Mouse (Mus musculus): Measurements from ENCODE around the gene Ctbp2. TPM values are rescaled to one million over a fixed set of nuclear protein-coding genes. Genes with fewer than 3 reads are reported as not detected.
A peak's percentile ranks its signal among the peaks of the same experiment; 100 is the strongest.

Gene Ctbp2
- polyA plus RNA-seq, 1 experiment from 2014 or later: 117 TPM

DNA sequence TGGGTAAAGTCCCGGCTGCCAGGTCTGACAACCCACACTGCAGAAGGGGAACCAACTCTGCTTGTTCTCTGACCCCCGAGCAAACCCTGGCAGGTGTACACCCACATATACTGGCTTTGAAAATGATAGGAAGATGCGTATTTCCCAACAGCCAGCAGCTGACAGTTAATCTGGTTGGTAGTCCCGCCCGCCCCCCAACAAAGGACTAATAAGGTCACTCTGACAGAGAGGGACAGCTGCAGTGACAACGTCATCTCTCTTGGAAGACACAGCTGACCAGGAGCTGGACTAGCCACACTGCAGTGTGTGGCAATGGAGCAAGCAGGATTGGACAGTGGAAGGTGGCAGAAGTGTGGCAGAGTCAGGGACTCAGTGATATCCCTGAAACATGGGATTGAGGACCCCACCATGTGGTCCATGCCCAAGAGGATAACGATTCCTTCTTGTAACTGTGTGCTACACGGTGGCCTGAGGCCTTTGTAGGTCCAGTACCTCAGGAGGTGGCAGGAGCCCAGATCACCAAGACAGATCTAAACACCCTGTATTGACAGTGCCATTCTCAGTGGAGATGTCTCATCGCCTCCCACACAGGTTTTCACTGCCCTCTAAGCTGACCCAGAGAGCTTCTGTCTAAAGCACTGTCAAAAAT lies 131.1 kb downstream of the Ctbp2 start:
- WGBS: 90% methylated on average over 9 of the region's 9 CpGs

DNA sequence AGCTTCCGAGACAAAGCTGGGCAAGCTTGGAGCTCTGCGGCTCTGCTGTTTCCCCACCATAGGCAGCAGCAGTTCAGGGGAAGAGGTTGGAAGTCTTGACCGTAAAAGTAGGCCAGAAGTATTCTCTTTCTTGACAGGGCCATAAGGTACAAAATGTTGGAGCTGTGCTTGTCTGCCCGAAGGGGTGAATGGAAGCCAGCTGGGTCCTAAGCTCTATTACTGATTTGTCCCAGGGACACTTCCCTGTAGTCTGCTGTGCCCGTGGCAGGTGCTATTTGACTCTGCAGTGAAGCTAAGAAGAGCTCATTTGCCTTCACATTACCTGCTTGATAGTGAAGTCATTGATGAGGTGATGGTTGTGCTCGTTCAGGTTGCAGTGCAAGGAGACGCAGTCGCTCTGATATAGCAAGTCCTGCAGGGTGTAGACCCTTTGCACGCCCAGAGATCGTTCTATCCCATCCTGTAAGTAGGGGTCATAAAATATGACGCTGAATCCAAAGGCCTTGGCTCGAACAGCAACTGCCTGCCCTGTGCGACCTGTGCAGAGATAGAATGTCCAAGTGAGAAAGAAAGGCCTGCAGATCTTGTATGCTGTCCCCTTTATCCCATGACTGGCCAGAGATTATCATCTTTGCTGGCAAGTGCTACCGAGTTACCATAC lies 132.8 kb downstream of the Ctbp2 start:
- 81% methylated on average over 14 of the region's 14 CpGs for whole genome bisulfite sequencing
- H3K36me3 ChIP-seq: peaks cover 92% of the 10 kb centered on the region
- no peak for ATAC-seq (replicated peaks; ENCODE audit: low FRiP score)

More for the DNA sequence above, 131.1 kb downstream of the Ctbp2 start:
- no peak overlapping the region for H3K4me3 ChIP-seq (replicated peaks)
- H3K9ac ChIP-seq: no peak overlapping the region
- H3K36me3 ChIP-seq: peaks cover 100% of the 10 kb centered on the region
- no peak overlapping the region for H3K27ac ChIP-seq
- no peaks in the 10 kb centered on the region for H3K27me3 ChIP-seq
- ATAC-seq (replicated peaks; ENCODE audit: low FRiP score): no peak
- no peaks in the 10 kb centered on the region for H3K9me3 ChIP-seq (replicated peaks)
- H3K4me1 ChIP-seq: no peaks in the 10 kb centered on the region
- H3K4me2 ChIP-seq: no peak overlapping the region

DNA sequence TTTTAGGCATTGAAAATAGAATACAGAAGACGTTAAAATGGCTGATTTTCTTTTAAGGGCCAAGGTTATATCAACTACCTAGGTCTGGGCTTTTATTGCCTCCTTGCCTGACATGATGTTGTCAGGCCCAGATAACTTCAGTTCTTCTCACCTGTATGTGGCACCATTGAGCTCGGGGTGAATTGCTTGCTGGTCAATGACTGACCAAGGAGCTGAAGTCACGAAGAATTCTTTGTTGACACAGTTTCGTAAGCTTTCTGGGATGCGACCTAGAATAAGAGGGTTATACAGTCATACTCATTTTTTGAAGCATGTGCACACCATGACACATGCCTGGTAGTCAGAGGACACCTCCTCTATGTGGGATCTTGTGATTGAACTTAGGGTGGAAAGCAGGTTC lies 134.3 kb downstream of the Ctbp2 start:
- 92% methylated on average over 5 of the region's 5 CpGs for WGBS
- H3K4me2 ChIP-seq: no peak overlapping the region
- no peak for ATAC-seq (replicated peaks; ENCODE audit: low FRiP score)
- H3K4me3 ChIP-seq (replicated peaks): no peak overlapping the region
- H3K9me3 ChIP-seq (replicated peaks): no peaks in the 10 kb centered on the region
- H3K4me1 ChIP-seq: no peaks in the 10 kb centered on the region
- no peaks in the 10 kb centered on the region for H3K27me3 ChIP-seq
- no peak overlapping the region for H3K9ac ChIP-seq
- H3K36me3 ChIP-seq: peaks cover 90% of the 10 kb centered on the region
- no peak overlapping the region for H3K27ac ChIP-seq

More for the DNA sequence above, 132.8 kb downstream of the Ctbp2 start:
- no peaks in the 10 kb centered on the region for H3K4me1 ChIP-seq
- H3K27ac ChIP-seq: no peak overlapping the region
- H3K4me3 ChIP-seq (replicated peaks): no peak overlapping the region
- no peak overlapping the region for H3K4me2 ChIP-seq
- no peaks in the 10 kb centered on the region for H3K27me3 ChIP-seq
- no peaks in the 10 kb centered on the region for H3K9me3 ChIP-seq (replicated peaks)
- H3K9ac ChIP-seq: no peak overlapping the region

DNA sequence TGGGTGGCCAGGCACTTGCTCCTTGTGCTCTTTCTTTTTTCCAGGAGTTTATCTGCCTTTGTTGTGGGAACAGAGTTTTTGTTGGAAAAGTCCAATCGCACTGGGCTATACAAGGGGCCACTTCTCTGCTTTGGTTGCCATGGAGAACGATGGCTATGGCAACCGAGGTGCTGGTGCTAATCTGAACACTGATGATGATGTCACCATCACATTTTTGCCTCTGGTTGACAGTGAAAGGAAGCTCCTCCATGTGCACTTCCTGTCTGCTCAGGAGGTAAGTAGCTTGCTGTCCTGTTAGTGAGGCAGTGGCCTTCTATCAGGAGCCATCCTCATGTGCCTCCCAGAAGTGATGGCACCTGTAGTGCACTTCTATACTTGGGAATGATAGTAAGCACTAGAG lies 141.5 kb downstream of the Ctbp2 start:
- no peak overlapping the region for H3K27ac ChIP-seq
- H3K36me3 ChIP-seq: peaks cover 68% of the 10 kb centered on the region
- H3K27me3 ChIP-seq: no peaks in the 10 kb centered on the region
- no peaks in the 10 kb centered on the region for H3K9me3 ChIP-seq (replicated peaks)
- no peaks in the 10 kb centered on the region for H3K4me1 ChIP-seq
- 81% methylated on average over 3 of the region's 3 CpGs for WGBS
- ATAC-seq (replicated peaks; ENCODE audit: low FRiP score): no peak
- H3K9ac ChIP-seq: no peak overlapping the region
- no peak overlapping the region for H3K4me3 ChIP-seq (replicated peaks)
- no peak overlapping the region for H3K4me2 ChIP-seq

DNA sequence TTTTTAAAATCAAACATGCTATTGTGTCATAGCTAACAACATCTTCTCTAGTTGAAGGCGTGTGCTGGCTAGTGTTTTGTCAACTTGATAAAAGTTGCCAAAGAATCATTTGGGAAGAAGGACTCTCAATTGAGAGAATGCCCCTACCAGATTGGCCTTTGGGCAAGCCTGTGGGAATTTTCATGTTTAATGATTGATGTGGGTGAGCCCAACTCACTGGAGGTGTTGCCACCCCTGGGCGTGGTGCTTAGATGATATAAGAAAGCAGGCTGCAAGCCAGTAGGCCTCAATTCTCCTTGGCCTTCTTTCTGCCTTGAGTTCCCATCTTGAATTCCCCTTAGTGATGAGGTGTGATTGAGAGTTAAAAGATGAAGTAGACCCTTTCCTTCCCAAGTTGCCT lies 146.2 kb downstream of the Ctbp2 start:
- Histone ChIP-seq H3K27ac (no peak overlapping the region), H3K27me3 (no peaks in the 10 kb centered on the region), H3K9me3 (replicated peaks) (no peaks in the 10 kb centered on the region), H3K9ac (no peak overlapping the region), H3K36me3 (peaks cover 54% of the 10 kb centered on the region), H3K4me1 (peaks cover 4% of the 10 kb centered on the region; the same call in 1 of the 2 replicates), H3K4me2 (no peak overlapping the region), H3K4me3 (replicated peaks) (no peak overlapping the region)
- ATAC-seq (replicated peaks; ENCODE audit: low FRiP score): no peak
- 91% methylated on average over 2 of the region's 2 CpGs for WGBS

DNA sequence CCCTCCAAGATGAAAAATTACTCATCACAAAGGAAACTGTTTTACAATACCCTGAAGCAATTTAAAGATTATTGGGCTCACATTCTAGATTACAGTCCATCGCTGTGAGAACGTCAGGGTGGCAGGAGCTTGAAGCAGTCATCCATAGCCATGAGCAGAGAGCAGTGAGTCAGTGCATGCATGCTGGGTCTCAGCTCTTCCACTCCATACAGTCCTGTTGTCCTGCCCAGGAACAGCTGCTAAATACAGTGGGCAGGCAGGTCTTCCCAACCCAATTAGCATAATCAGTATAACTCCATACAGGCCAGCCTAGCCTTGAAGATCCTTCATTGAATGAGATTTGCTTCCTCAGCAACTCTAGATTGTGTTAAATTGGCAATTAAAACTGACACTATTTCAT lies 148.1 kb downstream of the Ctbp2 start:
- H3K27ac ChIP-seq: no peak overlapping the region
- H3K9me3 ChIP-seq (replicated peaks): no peaks in the 10 kb centered on the region
- WGBS: 49% methylated on average over 2 of the region's 2 CpGs
- H3K9ac ChIP-seq: no peak overlapping the region
- H3K4me3 ChIP-seq (replicated peaks): no peak overlapping the region
- H3K4me2 ChIP-seq: no peak overlapping the region
- 0 out of 2 replicates have a peak, but pooled peaks have one; percentile 56 for ATAC-seq (replicated peaks; ENCODE audit: low FRiP score)
- peaks cover 40% of the 10 kb centered on the region for H3K36me3 ChIP-seq
- peaks cover 4% of the 10 kb centered on the region; the same call in 1 of the 2 replicates for H3K4me1 ChIP-seq
- no peaks in the 10 kb centered on the region for H3K27me3 ChIP-seq

DNA sequence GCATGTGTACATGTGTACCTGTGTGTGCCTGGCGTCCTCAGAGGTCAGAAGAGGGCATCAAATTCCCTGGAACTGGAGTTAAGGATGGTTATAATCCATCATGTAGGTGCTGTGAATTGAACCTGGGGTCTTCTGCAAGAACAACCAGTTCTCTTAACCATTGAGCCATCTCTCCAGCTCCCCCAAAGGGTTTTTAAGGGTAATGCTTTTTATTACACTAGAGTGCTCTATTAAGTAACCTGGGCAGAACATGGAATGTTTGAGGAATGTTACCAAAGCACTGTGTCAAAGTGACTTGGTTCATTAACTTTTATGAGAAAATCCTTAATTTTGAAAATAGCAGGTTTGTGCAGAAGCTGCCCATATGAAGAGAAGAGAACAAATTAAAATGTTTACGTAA lies 152.1 kb downstream of the Ctbp2 start:
- Histone ChIP-seq H3K36me3 (peaks cover 37% of the 10 kb centered on the region), H3K27me3 (no peaks in the 10 kb centered on the region), H3K4me3 (replicated peaks) (no peak overlapping the region), H3K4me2 (no peak overlapping the region), H3K9ac (no peak overlapping the region), H3K27ac (no peak overlapping the region), H3K9me3 (replicated peaks) (no peaks in the 10 kb centered on the region), H3K4me1 (peaks cover 4% of the 10 kb centered on the region; the same call in 1 of the 2 replicates)
- 87% methylated on average over 2 of the region's 2 CpGs for WGBS
- ATAC-seq (replicated peaks; ENCODE audit: low FRiP score): no peak

DNA sequence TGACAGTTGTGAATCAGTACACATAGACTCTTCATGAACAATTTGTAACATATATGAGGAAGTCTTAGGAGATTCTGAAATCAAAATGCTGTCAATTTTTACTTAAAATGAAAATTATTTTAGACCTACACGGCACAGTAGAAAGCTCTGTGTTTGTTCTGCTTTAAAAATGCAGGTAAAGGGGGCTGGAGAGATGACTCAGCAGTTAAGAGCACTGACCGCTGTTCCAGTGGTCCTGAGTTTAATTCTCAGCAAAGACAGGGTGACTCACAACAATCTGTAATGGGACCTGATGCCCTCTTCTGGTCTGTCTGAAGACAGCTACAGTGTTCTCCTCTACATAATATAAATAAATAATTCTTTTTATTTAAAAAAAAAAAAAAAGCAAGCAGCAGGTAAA lies 158.4 kb downstream of the Ctbp2 start:
- H3K9ac ChIP-seq: no peak overlapping the region
- H3K4me1 ChIP-seq: peaks cover 11% of the 10 kb centered on the region
- no peaks in the 10 kb centered on the region for H3K27me3 ChIP-seq
- ATAC-seq (replicated peaks; ENCODE audit: low FRiP score): no peak
- WGBS: 79% methylated on average over 2 of the region's 2 CpGs
- H3K9me3 ChIP-seq (replicated peaks): no peaks in the 10 kb centered on the region
- no peak overlapping the region for H3K4me2 ChIP-seq
- no peak overlapping the region for H3K4me3 ChIP-seq (replicated peaks)
- H3K36me3 ChIP-seq: peaks cover 20% of the 10 kb centered on the region; the same call in 1 of the 2 replicates
- no peak overlapping the region for H3K27ac ChIP-seq

DNA sequence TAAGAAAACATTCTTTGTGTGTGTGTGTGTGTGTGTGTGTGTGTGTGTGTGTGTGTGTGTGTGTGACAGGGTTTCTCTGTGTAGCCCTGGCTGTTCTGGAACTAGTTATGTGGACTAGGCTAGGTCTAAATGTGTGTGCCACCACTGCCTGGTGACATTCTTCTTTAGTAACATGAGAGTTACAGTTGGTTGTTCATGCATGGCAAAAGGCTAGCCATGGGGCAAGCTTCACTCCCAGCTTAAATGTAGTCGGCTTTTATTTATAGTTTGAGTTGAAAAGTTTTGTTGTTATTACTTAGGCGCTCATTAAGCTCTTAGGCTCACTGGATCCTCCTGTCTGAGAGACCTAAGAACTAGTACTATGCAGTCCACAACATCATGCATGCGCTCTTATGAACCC lies 159.8 kb downstream of the Ctbp2 start:
- ATAC-seq (replicated peaks; ENCODE audit: low FRiP score): peak; percentile 71; the same call in 1 of the 2 replicates
- 40% methylated on average over 3 of the region's 3 CpGs for WGBS
- Histone ChIP-seq H3K9me3 (replicated peaks) (no peaks in the 10 kb centered on the region), H3K27me3 (no peaks in the 10 kb centered on the region), H3K4me3 (replicated peaks) (no peak overlapping the region), H3K9ac (no peak overlapping the region), H3K4me2 (no peak overlapping the region), H3K4me1 (peaks cover 11% of the 10 kb centered on the region), H3K27ac (peak overlapping the region; percentile 27; the same call in 1 of the 2 replicates), H3K36me3 (peaks cover 23% of the 10 kb centered on the region; the same call in 1 of the 2 replicates)

DNA sequence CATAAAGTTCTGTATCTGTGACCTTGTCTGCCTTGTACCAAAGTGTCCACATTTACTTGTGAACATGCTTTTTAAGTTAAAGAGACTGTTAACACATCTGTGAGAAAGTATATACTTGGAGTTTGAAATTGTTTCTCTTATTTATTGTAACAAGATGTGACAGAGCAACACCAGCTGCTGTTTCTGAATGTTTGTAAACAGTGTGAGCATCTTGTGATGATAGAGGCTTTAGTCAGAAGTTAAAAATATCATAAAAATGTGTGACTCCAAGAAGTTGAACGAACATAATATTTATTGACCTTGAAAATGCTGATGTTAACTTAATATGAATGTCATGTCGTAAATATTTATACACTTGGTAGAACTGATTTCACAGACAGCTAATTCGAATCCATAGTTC lies 173.5 kb downstream of the Ctbp2 start:
- Histone ChIP-seq H3K4me1 (no peaks in the 10 kb centered on the region), H3K27me3 (no peaks in the 10 kb centered on the region), H3K9ac (no peak overlapping the region), H3K4me2 (no peak overlapping the region), H3K9me3 (replicated peaks) (no peaks in the 10 kb centered on the region), H3K27ac (no peak overlapping the region), H3K4me3 (replicated peaks) (no peak overlapping the region), H3K36me3 (peaks cover 9% of the 10 kb centered on the region; the same call in 1 of the 2 replicates)
- no peak for ATAC-seq (replicated peaks; ENCODE audit: low FRiP score)
- WGBS: 92% methylated on average over 3 of the region's 3 CpGs

DNA sequence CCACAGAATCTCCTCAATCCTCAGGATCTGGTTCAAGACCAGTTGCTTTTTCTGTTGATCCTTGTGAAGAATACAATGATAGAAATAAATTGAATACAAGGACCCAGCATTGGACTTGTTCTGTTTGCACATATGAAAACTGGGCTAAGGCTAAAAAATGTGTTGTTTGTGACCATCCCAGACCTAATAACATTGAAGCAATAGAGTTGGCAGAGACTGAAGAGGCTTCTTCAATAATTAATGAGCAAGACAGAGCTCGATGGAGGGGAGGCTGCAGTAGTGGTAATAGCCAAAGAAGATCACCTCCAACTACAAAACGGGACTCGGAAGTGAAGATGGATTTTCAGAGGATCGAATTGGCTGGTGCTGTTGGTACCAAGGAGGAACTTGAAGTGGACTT lies 174.2 kb downstream of the Ctbp2 start:
- no peak overlapping the region for H3K27ac ChIP-seq
- no peak overlapping the region for H3K4me3 ChIP-seq (replicated peaks)
- WGBS: 92% methylated on average over 4 of the region's 4 CpGs

DNA sequence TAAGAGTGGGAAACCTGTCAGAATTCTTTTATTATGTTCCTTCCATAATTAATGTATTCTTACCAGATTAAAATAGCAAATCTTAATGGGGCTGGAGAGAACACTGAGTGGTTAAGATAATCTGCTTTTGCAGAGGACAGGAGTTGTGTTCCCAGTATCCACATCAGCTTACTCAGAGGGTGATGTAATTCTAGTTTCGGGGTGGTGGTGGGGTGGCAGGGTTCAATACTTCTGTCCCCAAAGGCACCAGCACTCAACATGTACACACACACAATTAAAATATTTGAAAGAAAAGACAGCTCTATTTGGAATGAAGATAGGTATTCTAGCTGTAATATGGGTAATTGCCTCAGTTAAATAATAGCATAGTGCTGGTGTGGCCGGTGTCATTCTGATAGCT lies 183.6 kb downstream of the Ctbp2 start:
- no peaks in the 10 kb centered on the region for H3K36me3 ChIP-seq
- H3K9ac ChIP-seq: no peak overlapping the region
- ATAC-seq (replicated peaks; ENCODE audit: low FRiP score): no peak
- WGBS: 81% methylated on average over 2 of the region's 2 CpGs
- no peaks in the 10 kb centered on the region for H3K27me3 ChIP-seq
- no peak overlapping the region for H3K27ac ChIP-seq
- H3K4me2 ChIP-seq: no peak overlapping the region
- H3K9me3 ChIP-seq (replicated peaks): no peaks in the 10 kb centered on the region
- no peak overlapping the region for H3K4me3 ChIP-seq (replicated peaks)
- H3K4me1 ChIP-seq: peaks cover 18% of the 10 kb centered on the region

More for the DNA sequence above, 174.2 kb downstream of the Ctbp2 start:
- H3K9me3 ChIP-seq (replicated peaks): no peaks in the 10 kb centered on the region
- H3K4me1 ChIP-seq: no peaks in the 10 kb centered on the region
- H3K4me2 ChIP-seq: no peak overlapping the region
- H3K27me3 ChIP-seq: no peaks in the 10 kb centered on the region
- no peak overlapping the region for H3K9ac ChIP-seq
- H3K36me3 ChIP-seq: peaks cover 9% of the 10 kb centered on the region; the same call in 1 of the 2 replicates
- no peak for ATAC-seq (replicated peaks; ENCODE audit: low FRiP score)
